Mouse (Mus musculus): Measurements from ENCODE around the gene Gstt2. TPM values are rescaled to one million over a fixed set of nuclear protein-coding genes. Genes with fewer than 3 reads are reported as not detected.

Gene Gstt2
- total RNA-seq, 1 experiment, result 17.8 TPM

DNA sequence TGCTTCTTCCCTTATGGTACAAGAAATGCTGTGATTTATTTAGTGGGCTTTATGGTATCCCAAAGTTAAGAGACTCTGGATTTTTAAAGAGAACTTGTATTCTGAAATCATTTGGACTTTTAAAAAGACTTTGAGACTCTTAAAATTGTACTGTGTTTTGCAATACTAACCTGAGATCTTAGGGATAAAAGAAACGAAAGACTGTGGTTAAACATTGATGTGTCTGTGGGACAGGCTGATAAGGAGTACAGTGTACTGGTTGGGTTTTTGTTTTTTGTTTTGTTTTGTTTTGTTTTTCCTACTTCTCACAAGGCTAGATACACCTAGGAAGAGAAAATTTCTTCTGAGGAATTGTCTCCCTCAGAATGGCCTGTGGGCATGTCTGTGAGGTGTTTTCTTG, 51.8 kb downstream of the Gstt2 start:
- H3K36me3 ChIP-seq (ENCODE audit: control insufficient read depth, insufficient read depth, low read length, poor library complexity, severe bottlenecking), result no peaks in the 10 kb centered on the region
- no peak overlapping the region for H3K9ac ChIP-seq (ENCODE audit: insufficient read depth, low read depth, low read length, poor library complexity, severe bottlenecking)
- no peaks in the 10 kb centered on the region for H3K9me3 ChIP-seq (ENCODE audit: control insufficient read depth, insufficient read depth, low read depth, low read length)
- peaks cover 0 to 5% of the 10 kb centered on the region in 2 experiments; a peak in 1 of 4 replicates for H3K4me1 ChIP-seq (ENCODE audit: control insufficient read depth in 2 of 2, insufficient read depth in 2 of 2, low read length in 2 of 2, poor library complexity in 1 of 2)
- no peak overlapping the region for H3K27ac ChIP-seq (ENCODE audit: insufficient read depth, low read depth, low read length, poor library complexity, severe bottlenecking)
- no peak for TF ChIP-seq CHD2 (IDR thresholded peaks at IDR 0.05; ENCODE audit: low read depth, low read length)
- TF ChIP-seq ZC3H11A (IDR thresholded peaks at IDR 0.05; ENCODE audit: borderline replicate concordance, low read depth, low read length), result no peak
- no peak for TF ChIP-seq MAFK (IDR thresholded peaks at IDR 0.05; ENCODE audit: insufficient read depth, low read depth, low read length)
- no peak for TF ChIP-seq ZNF384 (IDR thresholded peaks at IDR 0.05; ENCODE audit: low read depth, low read length)
- TF ChIP-seq HCFC1 (IDR thresholded peaks at IDR 0.05; ENCODE audit: borderline replicate concordance, insufficient read depth, low read length), result no peak
- in situ Hi-C loops (cut with MboI; ENCODE audit: low sequenced_read_pairs in 2 of 2, unreplicated experiment in 2 of 2), result no loop called here
- DNase-seq (ENCODE audit: low read depth, low spot score), result no peak
- no peak overlapping the region for H3K4me3 ChIP-seq (ENCODE audit: insufficient read depth in 1 of 2, low read depth in 1 of 2, low read length in 2 of 2, poor library complexity in 1 of 2, severe bottlenecking in 1 of 2)

Other genes with a start within 250 kb of the Gstt2 start
- gene Ggt5, start 248.1 kb downstream of the Gstt2 start, total RNA-seq (2012; rRNA removed), result 0.36 and 0.58 TPM in 2 replicates
- gene Susd2, start 193.4 kb downstream of the Gstt2 start, total RNA-seq (2012; rRNA removed), result 10.4 and 20.1 TPM in 2 replicates
- 59.0 and 73.4 TPM in 2 replicates for gene Cabin1, start 73.1 kb downstream of the Gstt2 start, total RNA-seq (2012; rRNA removed)
- 79.3 and 84.4 TPM in 2 replicates for gene Ddt, start 64.0 kb downstream of the Gstt2 start, total RNA-seq (2012; rRNA removed)
- not detected in 2 replicates for gene Gm20441, start 56.5 kb downstream of the Gstt2 start, total RNA-seq (2012; rRNA removed)
- 3.4 and 4.4 TPM in 2 replicates for gene Gstt3, start 56.0 kb downstream of the Gstt2 start, total RNA-seq (2012; rRNA removed)
- 5.8 and 10.7 TPM in 2 replicates for gene Gstt1, start 38.8 kb downstream of the Gstt2 start, total RNA-seq (2012; rRNA removed)
- not detected in 2 replicates for gene Gstt4, start 14.9 kb downstream of the Gstt2 start, total RNA-seq (2012; rRNA removed)
- gene Mif, start 22.8 kb upstream of the Gstt2 start, total RNA-seq (2012; rRNA removed), result 1,434 and 2,185 TPM in 2 replicates
- 19.9 and 28.1 TPM in 2 replicates for gene Derl3, start 56.0 kb upstream of the Gstt2 start, total RNA-seq (2012; rRNA removed)
- gene Smarcb1, start 84.2 kb upstream of the Gstt2 start, total RNA-seq (2012; rRNA removed), result 75.3 and 84.4 TPM in 2 replicates
- 435 and 871 TPM in 2 replicates for gene Chchd10, start 95.7 kb upstream of the Gstt2 start, total RNA-seq (2012; rRNA removed)
- 52.4 and 137 TPM in 2 replicates for gene Mmp11, start 99.1 kb upstream of the Gstt2 start, total RNA-seq (2012; rRNA removed)
- gene Gm867, start 103.2 kb upstream of the Gstt2 start, total RNA-seq (2012; rRNA removed), result 1.1 and 2.9 TPM in 2 replicates
- gene Vpreb3, start 105.6 kb upstream of the Gstt2 start, total RNA-seq (2012; rRNA removed), result 0.98 and 1.5 TPM in 2 replicates
- 4.2 and 6.4 TPM in 2 replicates for gene Gm5134, start 117.1 kb upstream of the Gstt2 start, total RNA-seq (2012; rRNA removed)
- gene Zfp280b, start 195.2 kb upstream of the Gstt2 start, total RNA-seq (2012; rRNA removed), result 22.1 and 31.6 TPM in 2 replicates

Data from ES-E14 (cell line).